Mouse (Mus musculus) limb, embryonic 14.5 days (tissue): ENCODE measurements around the gene Cblb. TPM values are rescaled to one million over a fixed set of nuclear protein-coding genes. Genes with fewer than 3 reads are reported as not detected.

Experiments
- ATAC-seq: fragments of 200-750 bp; cut with Nextera tagmentation; 2 replicates; pipeline ENCODE4 v1.8.0; 2017; ENCODE audit warnings: low read depth, moderate number of reproducible peaks, moderate TSS enrichment; ENCODE audit not compliant: low FRiP score
- DNase-seq: peaks from one replicate; pipeline ENCODE4 v3.0.0-alpha.2; 2015; ENCODE audit warnings: low spot score
- H3K27ac ChIP-seq: fragments of 300-500 bp; sonication (generic); replicated peaks from 2 replicates; pipeline ENCODE4 v1.5.1; 2014; ENCODE audit warnings: low read depth, mild to moderate bottlenecking, low read length, moderate library complexity, mixed read lengths
- H3K27me3 ChIP-seq: fragments of 300-500 bp; sonication (generic); 2 replicates; pipeline ENCODE4 v1.6.1; 2014; ENCODE audit warnings: low read length, mixed read lengths; ENCODE audit not compliant: control insufficient read depth, insufficient read depth
- H3K36me3 ChIP-seq: fragments of 300-500 bp; sonication (generic); 2 replicates; pipeline ENCODE4 v1.6.1; 2014; ENCODE audit warnings: mild to moderate bottlenecking, low read length, moderate library complexity, mixed read lengths; ENCODE audit not compliant: control insufficient read depth, insufficient read depth
- H3K4me1 ChIP-seq: fragments of 300-500 bp; sonication (generic); 2 replicates; pipeline ENCODE4 v1.6.1; 2014; ENCODE audit warnings: antibody characterized with exemption, low read length, mixed read lengths; ENCODE audit not compliant: control insufficient read depth, insufficient read depth
- H3K4me2 ChIP-seq: fragments of 300-500 bp; sonication (generic); replicated peaks from 2 replicates; pipeline ENCODE4 v1.6.1; 2014; ENCODE audit warnings: low read depth, mild to moderate bottlenecking, low read length, moderate library complexity; ENCODE audit not compliant: severe bottlenecking
- H3K4me3 ChIP-seq: fragments of 300-500 bp; sonication (generic); replicated peaks from 2 replicates; pipeline ENCODE4 v1.5.1; 2014; ENCODE audit warnings: low read length
- H3K9ac ChIP-seq: fragments of 300-500 bp; sonication (generic); 2 replicates; pipeline ENCODE4 v1.6.1; 2014; ENCODE audit warnings: mild to moderate bottlenecking, low read depth, low read length, moderate library complexity; ENCODE audit not compliant: severe bottlenecking
- H3K9me3 ChIP-seq: fragments of 300-500 bp; sonication (generic); 2 replicates; pipeline ENCODE4 v1.6.1; 2016; ENCODE audit warnings: low read length; ENCODE audit not compliant: control insufficient read depth
- POLR2A ChIP-seq: fragments of 200-500 bp; IDR thresholded peaks from 2 replicates; pipeline ENCODE4 v1.8.0; 2012; ENCODE audit warnings: inconsistent platforms, mild to moderate bottlenecking, moderate library complexity, borderline replicate concordance; ENCODE audit not compliant: insufficient read depth, insufficient read length; ENCODE audit errors: extremely low read depth
- WGBS: fragments of 180-500 bp; shearing (Covaris S2); extraction: QIAGEN DNeasy Blood & Tissue Kit; methylation state at CpG from one replicate; pipeline ENCODE4 v1.1.7; 2014; 5-methylcytosine and 5-hydroxymethylcytosine counted together
- polyA plus RNA-seq, 2 experiments: library from polyadenylated mRNA; depleted of rRNA in 1 of 2; stranded (reverse) in 1 of 2; unstranded in 1 of 2; fragments of >200 nt; fragmentation: Nextera tagmentation in 1 of 2; extraction: Ambion mirVana in 1 of 2; gene quantifications; 2 replicates each; pipeline versions ENCODE4 v1.2.1 to v1.2.3; 2012 to 2014

The Cblb gene
- polyA plus RNA-seq, 2 experiments: 16.9 to 23.7 TPM

DNA sequence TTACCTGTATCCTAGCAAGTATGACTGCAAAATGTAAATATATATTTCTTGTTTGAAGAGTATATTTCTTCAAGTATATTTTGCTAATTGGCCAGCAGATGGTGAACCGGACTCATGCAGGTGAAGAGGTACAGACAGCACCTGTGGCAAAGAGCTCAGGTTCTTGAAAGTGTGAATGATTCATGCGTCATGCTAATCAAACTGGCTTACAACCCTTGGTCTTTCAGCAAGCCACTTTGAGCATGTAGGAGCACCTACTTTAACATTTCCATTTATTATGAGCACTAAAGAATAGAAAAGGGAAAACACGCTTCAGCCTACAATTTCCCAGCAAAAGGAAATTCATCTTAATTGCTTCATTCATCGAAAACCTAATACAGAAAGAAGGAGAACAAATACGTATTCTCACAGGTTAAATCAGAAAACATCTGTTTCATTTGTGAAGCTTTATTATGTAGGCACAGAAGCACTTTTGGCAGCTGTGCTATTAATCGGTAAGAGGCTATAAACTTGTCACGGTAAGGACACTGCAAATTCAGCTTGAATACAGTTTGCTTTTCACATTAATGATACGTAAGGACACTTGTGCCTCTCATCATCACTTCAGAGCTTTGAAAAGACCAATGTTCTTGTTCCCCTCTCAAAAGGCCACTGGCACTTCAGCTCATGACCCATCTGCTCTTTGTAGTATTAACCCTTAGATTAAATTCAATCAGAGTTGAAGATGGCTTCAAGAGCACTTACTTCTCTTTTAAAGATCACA is 180.0 kb downstream of the Cblb start:
- Histone ChIP-seq H3K9me3 (no peaks in the 10 kb centered on the region), H3K9ac (no peak overlapping the region), H3K36me3 (no peaks in the 10 kb centered on the region), H3K4me3 (no peak overlapping the region), H3K27me3 (no peaks in the 10 kb centered on the region), H3K4me2 (no peak overlapping the region), H3K27ac (no peak overlapping the region), H3K4me1 (no peaks in the 10 kb centered on the region)
- WGBS: 60% methylated on average over 8 of the region's 8 CpGs
- no peak for TF ChIP-seq POLR2A
- no peak for DNase-seq
- no peak for ATAC-seq

DNA sequence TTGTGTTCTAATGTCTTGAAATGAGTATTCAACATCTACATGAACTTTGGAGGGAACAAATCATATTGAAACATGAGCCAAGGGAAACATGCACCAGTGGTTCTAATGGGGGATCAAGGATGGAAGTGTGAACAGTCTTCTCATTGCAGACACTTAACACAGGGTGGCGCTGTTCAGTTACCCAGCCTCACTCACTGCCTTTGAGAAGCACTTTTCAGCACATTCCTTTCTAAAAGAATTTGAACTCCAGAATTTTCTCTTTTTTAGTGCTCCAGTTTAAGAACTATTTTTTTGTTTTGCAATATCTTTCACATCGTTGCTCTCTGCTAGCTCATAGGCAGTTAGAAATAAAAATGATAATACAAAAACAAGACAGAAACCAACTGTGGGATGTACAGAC is 188.0 kb downstream of the Cblb start:
- ATAC-seq: no peak
- H3K4me2 ChIP-seq: no peak overlapping the region
- H3K9me3 ChIP-seq: no peaks in the 10 kb centered on the region
- TF ChIP-seq POLR2A: no peak
- DNase-seq: no peak
- H3K4me3 ChIP-seq: no peak overlapping the region
- no peaks in the 10 kb centered on the region for H3K4me1 ChIP-seq
- H3K9ac ChIP-seq: no peak overlapping the region
- WGBS: 13% methylated on average over 2 of the region's 2 CpGs
- no peaks in the 10 kb centered on the region for H3K36me3 ChIP-seq
- H3K27ac ChIP-seq: no peak overlapping the region
- H3K27me3 ChIP-seq: no peaks in the 10 kb centered on the region

DNA sequence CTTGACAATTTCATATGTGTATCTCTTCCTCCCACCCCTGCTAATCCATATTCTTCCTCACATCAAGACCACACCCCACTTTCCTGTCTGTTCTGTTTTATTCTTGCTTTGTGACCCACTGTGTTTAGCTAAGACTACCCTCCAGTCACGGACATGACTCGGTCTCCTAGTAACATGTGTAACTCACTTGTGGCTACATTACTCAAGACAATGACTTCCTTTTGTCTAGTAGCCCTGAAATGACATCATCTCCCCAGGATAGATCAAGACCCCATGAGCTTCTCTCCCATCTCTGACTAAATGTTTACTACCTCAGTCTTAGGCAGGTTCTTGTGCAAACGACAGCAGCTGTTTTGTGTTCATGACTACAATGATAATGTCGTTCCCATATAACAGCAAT is 191.9 kb downstream of the Cblb start:
- H3K27ac ChIP-seq: no peak overlapping the region
- no peaks in the 10 kb centered on the region for H3K9me3 ChIP-seq
- DNase-seq: no peak
- no peak overlapping the region for H3K4me3 ChIP-seq
- TF ChIP-seq POLR2A: no peak
- 85% methylated on average over 4 of the region's 4 CpGs for WGBS
- H3K9ac ChIP-seq: no peak overlapping the region
- H3K4me2 ChIP-seq: no peak overlapping the region
- no peaks in the 10 kb centered on the region for H3K36me3 ChIP-seq
- H3K27me3 ChIP-seq: no peaks in the 10 kb centered on the region
- H3K4me1 ChIP-seq: no peaks in the 10 kb centered on the region
- no peak for ATAC-seq

DNA sequence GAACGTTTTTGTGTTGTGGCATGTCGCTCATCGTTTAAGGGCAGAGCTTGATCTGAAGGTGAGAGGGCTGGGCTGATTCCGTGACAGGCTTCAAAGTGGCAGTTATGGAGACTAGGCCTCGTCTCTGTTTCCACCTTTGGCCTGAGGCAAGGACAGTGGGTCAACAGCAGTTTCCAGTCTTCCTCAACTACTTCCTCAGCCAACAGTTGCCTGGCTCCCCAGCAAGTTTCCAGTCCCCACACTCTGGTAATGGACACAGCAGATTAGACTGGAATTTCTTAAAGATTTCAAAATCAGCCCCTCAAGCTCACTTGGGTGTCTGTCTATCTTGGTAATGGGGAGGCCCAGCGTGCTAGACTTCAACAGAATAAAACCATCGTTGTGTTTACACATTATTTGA is 198.4 kb downstream of the Cblb start:
- ATAC-seq (no peak), DNase-seq (no peak)
- TF ChIP-seq POLR2A: no peak
- no peaks in the 10 kb centered on the region for H3K27me3 ChIP-seq
- H3K4me3 ChIP-seq: no peak overlapping the region
- no peak overlapping the region for H3K27ac ChIP-seq
- WGBS: 75% methylated on average over 7 of the region's 7 CpGs
- no peaks in the 10 kb centered on the region for H3K9me3 ChIP-seq
- no peaks in the 10 kb centered on the region for H3K4me1 ChIP-seq
- no peak overlapping the region for H3K4me2 ChIP-seq
- H3K9ac ChIP-seq: no peak overlapping the region
- H3K36me3 ChIP-seq: no peaks in the 10 kb centered on the region

DNA sequence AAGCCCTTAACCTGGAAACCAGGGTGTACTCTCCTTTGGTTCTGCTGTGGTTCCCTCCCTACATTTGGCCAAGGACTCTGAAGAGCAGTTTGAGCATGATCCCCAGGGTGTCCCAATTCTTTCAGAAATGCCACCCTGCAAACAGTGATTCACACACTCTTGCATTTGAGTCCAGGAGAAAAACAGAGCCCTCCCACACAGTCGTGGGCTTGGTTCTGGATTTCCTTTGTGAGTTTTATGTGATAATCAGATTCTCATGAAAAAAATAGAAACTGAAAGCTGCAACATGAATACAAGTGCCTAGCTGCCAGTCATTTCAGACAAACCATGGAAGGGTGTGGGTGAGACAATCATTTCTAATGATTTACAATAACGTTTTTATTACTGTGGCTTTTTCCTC is 198.9 kb downstream of the Cblb start:
- ATAC-seq: no peak
- no peaks in the 10 kb centered on the region for H3K4me1 ChIP-seq
- H3K4me3 ChIP-seq: no peak overlapping the region
- no peaks in the 10 kb centered on the region for H3K27me3 ChIP-seq
- WGBS: 51% methylated on average over 2 of the region's 2 CpGs
- H3K27ac ChIP-seq: no peak overlapping the region
- no peak for TF ChIP-seq POLR2A
- no peak overlapping the region for H3K9ac ChIP-seq
- H3K4me2 ChIP-seq: no peak overlapping the region
- no peaks in the 10 kb centered on the region for H3K36me3 ChIP-seq
- no peak for DNase-seq
- no peaks in the 10 kb centered on the region for H3K9me3 ChIP-seq
